Mouse (Mus musculus): Measurements from ENCODE around the gene G6pc3. TPM values are rescaled to one million over a fixed set of nuclear protein-coding genes. Genes with fewer than 3 reads are reported as not detected.
"Not testable (repeated sequence)": the region's sequence is repeated elsewhere in the genome, so short reads cannot be mapped to it uniquely, and the experiment has no call there.

G6pc3 gene
- 38.0 and 39.5 TPM in 2 replicates for polyA plus RNA-seq (2016; fragmentation: Nextera tagmentation; extraction: Ambion mirVana)

DNA sequence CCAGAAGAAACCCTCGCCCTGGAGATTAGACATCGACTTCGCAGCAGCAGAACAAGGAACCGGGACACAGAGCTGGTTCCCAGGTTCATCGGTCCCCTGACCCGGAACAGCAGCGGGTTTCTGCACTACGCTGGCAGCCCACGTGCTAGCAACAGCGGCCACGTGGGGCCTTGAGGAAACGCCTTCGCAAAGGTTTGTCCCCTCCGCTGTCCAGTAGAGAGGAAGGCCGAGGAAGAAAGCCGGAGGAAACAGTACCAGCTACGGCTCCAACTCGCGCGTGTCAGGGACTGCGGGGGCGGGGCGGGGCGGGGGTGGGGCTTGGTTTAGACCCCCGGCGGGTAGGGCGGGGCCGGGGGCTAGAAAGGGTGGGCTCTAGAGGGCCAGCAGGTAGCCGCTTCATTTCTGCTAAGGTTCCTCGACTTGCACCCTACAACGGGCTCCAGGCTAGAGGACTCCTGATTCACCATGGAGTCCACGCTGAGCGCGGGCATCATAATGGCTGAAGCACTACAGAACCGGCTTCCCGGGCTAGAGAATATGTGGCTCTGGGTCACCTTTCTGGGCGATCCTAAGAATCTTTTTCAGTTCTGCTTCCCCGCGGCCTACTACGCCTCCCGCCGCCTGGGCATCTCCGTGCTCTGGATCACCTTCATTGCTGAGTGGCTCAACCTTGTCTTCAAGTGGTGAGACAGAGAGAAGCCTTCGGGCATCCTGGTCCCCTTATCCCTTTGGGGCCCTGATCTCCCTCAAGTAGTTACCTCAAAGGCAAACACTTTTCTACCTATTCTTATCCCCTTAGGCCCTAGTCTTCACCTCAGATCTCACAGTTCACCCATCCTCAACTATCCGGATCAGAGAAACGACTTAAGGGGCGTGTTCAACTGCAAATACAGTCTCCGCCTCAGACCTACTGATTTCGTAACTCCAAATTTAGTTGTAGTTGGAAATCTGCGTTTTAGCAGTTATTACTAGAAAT is at the start of gene G6pc3:
Gene G6pc3 (plus strand): TSS at position 160 of the 976 bp plus-strand sequence.
- Histone ChIP-seq H3K4me1 (peaks cover 35% of the 10 kb centered on the region), H3K27me3 (ENCODE audit: poor library complexity, severe bottlenecking) (no peaks in the 10 kb centered on the region), H3K36me3 (replicated peaks) (peaks cover 30% of the 10 kb centered on the region), H3K27ac (peak within 1 kb of the TSS; percentile 86), H3K4me3 (peak within 1 kb of the TSS; percentile 72), H3K9me3 (no peaks in the 10 kb centered on the region)
- DNase-seq (ENCODE audit: extremely low spot score, low spot score), result peak; percentile 84
- WGBS, result 4% methylated on average over 50 of the region's 50 CpGs

- no peak overlapping the region for H3K27ac ChIP-seq
- 3% methylated on average over 5 of the region's 5 CpGs for WGBS
- no peaks in the 10 kb centered on the region for H3K9me3 ChIP-seq
- H3K4me3 ChIP-seq, result no peak overlapping the region
- no peaks in the 10 kb centered on the region for H3K36me3 ChIP-seq (replicated peaks)
- peak; percentile 67 for DNase-seq (ENCODE audit: extremely low spot score, low spot score)
- H3K4me1 ChIP-seq, result peaks cover 10% of the 10 kb centered on the region
- peaks cover 72% of the 10 kb centered on the region for H3K27me3 ChIP-seq (ENCODE audit: poor library complexity, severe bottlenecking)
These were observed 48.9 kb upstream of the G6pc3 start for GRCm38 (mm10) chr11:102140508-102140907.

GRCm38 (mm10) chr11:102142355-102142754 is 47.1 kb upstream of the G6pc3 start:
- H3K27me3 ChIP-seq (ENCODE audit: poor library complexity, severe bottlenecking), result peaks cover 78% of the 10 kb centered on the region
- no peak overlapping the region for H3K4me3 ChIP-seq
- no peaks in the 10 kb centered on the region for H3K36me3 ChIP-seq (replicated peaks)
- H3K27ac ChIP-seq, result no peak overlapping the region
- 77% methylated on average over 7 of the region's 7 CpGs for WGBS
- H3K4me1 ChIP-seq, result peaks cover 29% of the 10 kb centered on the region
- no peak for DNase-seq (ENCODE audit: extremely low spot score, low spot score)
- no peaks in the 10 kb centered on the region for H3K9me3 ChIP-seq

DNA sequence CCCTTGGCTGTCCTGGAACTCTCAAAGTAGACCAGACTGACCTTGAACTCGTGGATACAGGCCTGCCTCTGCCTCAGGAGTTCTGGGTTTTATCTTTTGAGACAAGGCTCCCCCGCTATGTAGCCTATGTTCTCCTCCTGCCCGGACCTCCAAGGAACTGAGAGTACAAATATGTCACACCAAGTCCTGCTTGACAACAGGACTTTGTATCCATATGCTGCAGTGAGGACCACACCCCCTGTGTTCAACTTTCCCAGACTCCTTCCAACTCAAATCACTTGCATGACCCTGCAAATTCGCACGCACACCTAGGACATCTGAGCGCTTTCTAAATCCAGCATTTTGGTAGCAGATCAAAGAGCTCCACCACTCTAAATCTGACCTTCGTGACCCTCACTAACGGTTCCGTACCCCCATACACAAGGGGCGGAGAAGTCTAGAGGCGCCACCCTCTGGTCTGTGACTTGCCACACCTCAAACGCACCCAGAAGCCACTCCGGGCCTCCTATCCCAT is 44.4 kb upstream of the G6pc3 start:
- no peak for DNase-seq (ENCODE audit: extremely low spot score, low spot score)
- WGBS, result 22% methylated on average over 13 of the region's 13 CpGs
- Histone ChIP-seq H3K4me1 (peaks cover 30% of the 10 kb centered on the region), H3K4me3 (peak overlapping the region; percentile 44), H3K27ac (no peak overlapping the region), H3K9me3 (no peaks in the 10 kb centered on the region), H3K27me3 (ENCODE audit: poor library complexity, severe bottlenecking) (peaks cover 81% of the 10 kb centered on the region), H3K36me3 (replicated peaks) (no peaks in the 10 kb centered on the region)

- H3K9me3 ChIP-seq, result no peaks in the 10 kb centered on the region
- H3K27ac ChIP-seq, result no peak within 1 kb of the TSS
- peaks cover 80% of the 10 kb centered on the region for H3K27me3 ChIP-seq (ENCODE audit: poor library complexity, severe bottlenecking)
- WGBS, result 3% methylated on average over 50 of the region's 50 CpGs
- DNase-seq (ENCODE audit: extremely low spot score, low spot score), result no peak
- no peaks in the 10 kb centered on the region for H3K36me3 ChIP-seq (replicated peaks)
- H3K4me1 ChIP-seq, result peaks cover 30% of the 10 kb centered on the region
- peak within 1 kb of the TSS; percentile 44 for H3K4me3 ChIP-seq
These were observed 43.9 kb upstream of the G6pc3 start, which contains the start of gene Nags for GRCm38 (mm10) chr11:102145471-102146001. TSS of gene Nags (plus strand) at chr11:102145513.

DNA sequence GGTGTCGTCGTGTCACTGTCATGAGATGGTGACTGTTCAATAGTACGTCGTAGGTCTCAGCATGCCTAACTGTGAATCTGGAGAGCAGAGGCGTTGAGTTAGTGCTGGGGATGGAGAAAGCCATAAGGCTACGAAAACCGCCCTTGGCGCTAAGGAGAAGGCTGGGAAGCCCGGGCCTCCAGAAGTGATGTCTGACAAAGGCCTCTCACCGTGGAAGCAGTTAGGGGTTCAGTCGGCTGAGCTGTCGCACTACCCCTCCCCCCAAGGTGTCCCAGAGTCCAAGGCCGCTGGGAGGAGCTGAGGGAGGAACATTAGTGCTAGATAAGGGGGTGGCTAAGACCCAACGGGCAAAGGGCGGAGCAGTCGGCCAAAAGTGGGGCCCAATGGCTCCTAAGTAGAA is 43.4 kb upstream of the G6pc3 start:
- H3K36me3 ChIP-seq (replicated peaks), result no peaks in the 10 kb centered on the region
- H3K4me1 ChIP-seq, result peaks cover 30% of the 10 kb centered on the region
- H3K9me3 ChIP-seq, result no peaks in the 10 kb centered on the region
- H3K4me3 ChIP-seq, result peak overlapping the region; percentile 44
- no peak overlapping the region for H3K27ac ChIP-seq
- peaks cover 80% of the 10 kb centered on the region for H3K27me3 ChIP-seq (ENCODE audit: poor library complexity, severe bottlenecking)
- 4% methylated on average over 16 of the region's 16 CpGs for WGBS
- no peak for DNase-seq (ENCODE audit: extremely low spot score, low spot score)

DNA sequence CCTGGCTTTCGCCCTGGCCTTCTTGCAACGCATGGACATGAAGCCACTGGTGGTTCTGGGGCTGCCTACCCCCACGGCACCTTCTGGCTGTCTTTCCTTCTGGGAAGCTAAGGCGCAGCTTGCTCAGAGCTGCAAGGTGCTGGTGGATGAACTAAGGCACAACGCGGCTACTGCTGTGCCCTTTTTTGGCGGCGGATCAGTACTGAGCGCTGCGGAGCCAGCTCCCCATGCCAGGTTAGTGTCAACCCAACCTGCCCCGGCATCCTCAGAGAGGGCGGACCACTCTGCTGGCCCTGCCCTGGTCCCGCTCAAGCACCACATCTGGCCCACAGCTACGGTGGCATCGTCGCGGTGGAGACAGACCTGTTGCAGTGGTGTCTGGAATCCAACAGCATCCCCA is 42.9 kb upstream of the G6pc3 start:
- 12% methylated on average over 17 of the region's 17 CpGs for WGBS
- Histone ChIP-seq H3K4me3 (peak overlapping the region; percentile 44), H3K27ac (no peak overlapping the region), H3K27me3 (ENCODE audit: poor library complexity, severe bottlenecking) (peaks cover 80% of the 10 kb centered on the region), H3K4me1 (peaks cover 30% of the 10 kb centered on the region), H3K9me3 (no peaks in the 10 kb centered on the region), H3K36me3 (replicated peaks) (no peaks in the 10 kb centered on the region)
- DNase-seq (ENCODE audit: extremely low spot score, low spot score), result no peak

DNA sequence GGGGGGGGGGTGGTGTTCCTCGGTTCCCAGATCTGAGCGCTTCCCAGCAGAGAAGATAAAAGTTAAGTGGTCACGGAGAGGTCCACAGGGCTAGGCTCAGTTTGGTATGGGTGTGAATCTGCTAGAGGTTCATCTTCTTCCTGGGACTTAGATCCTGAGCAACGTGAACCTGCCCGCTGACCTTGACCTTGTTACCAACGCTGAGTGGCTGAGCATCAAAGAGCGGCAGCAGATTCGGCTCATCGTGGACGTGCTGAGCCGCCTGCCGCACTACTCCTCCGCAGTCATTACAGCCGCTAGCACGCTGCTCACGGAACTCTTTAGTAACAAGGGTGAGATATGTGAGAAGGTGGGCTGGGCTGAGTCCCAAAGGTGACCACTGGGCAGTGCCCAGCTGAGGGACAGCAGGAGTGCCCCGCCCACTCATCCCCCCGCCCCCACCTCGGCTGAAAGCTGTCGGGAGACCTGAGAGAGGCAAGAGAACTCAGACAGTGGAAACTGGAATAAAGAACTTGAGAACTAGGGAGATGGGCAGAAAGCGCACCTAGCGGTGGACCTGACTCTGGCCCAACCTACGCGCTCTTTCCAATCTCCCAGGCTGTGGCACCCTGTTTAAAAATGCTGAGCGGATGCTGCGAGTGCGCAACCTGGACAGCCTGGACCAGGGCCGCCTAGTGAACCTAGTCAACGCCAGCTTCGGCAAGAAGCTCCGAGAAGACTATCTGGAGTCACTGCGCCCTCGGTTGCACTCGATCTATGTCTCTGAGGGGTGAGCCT is 42.0 kb upstream of the G6pc3 start:
- Histone ChIP-seq H3K27ac (no peak overlapping the region), H3K27me3 (ENCODE audit: poor library complexity, severe bottlenecking) (peaks cover 75% of the 10 kb centered on the region), H3K4me3 (peak overlapping the region; percentile 33), H3K4me1 (peaks cover 30% of the 10 kb centered on the region), H3K36me3 (replicated peaks) (peaks cover 2% of the 10 kb centered on the region; the same call in 1 of the 2 replicates), H3K9me3 (no peaks in the 10 kb centered on the region)
- 14% methylated on average over 34 of the region's 34 CpGs for WGBS
- no peak for DNase-seq (ENCODE audit: extremely low spot score, low spot score)

GRCm38 (mm10) chr11:102156039-102156785 is 33.2 kb upstream of the G6pc3 start, which contains the start of gene Tmem101:
TSS of gene Tmem101 (minus strand) at chr11:102156404.
- peaks cover 35% of the 10 kb centered on the region for H3K36me3 ChIP-seq (replicated peaks)
- peak within 1 kb of the TSS; percentile 92 for H3K4me3 ChIP-seq
- H3K27me3 ChIP-seq (ENCODE audit: poor library complexity, severe bottlenecking), result no peaks in the 10 kb centered on the region
- no peaks in the 10 kb centered on the region for H3K9me3 ChIP-seq
- under 1% methylated on average over 37 of the region's 37 CpGs for WGBS
- DNase-seq (ENCODE audit: extremely low spot score, low spot score), result peak; percentile 87
- H3K27ac ChIP-seq, result peak within 1 kb of the TSS; percentile 90
- H3K4me1 ChIP-seq, result peaks cover 11% of the 10 kb centered on the region

DNA sequence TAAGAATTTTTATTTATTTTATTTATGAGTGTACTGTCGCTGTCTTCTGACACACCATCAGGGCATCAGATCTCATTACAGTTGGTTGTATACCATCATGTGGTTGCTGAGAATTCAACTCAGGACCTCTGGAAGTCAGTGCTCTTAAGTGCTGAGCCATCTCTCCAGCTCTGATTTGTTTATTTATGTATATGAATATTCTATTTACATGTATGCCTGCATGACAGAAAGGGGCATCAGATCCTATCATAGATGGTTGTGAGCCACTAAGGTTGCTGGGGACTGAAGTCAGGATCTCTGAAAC is 32.7 kb upstream of the G6pc3 start:
- no peak for DNase-seq (ENCODE audit: extremely low spot score, low spot score)
- Histone ChIP-seq H3K27me3 (ENCODE audit: poor library complexity, severe bottlenecking) (no peaks in the 10 kb centered on the region), H3K4me3 (peak overlapping the region; percentile 92; the same call in 1 of the 2 replicates), H3K9me3 (no peaks in the 10 kb centered on the region), H3K36me3 (replicated peaks) (peaks cover 40% of the 10 kb centered on the region), H3K27ac (no peak overlapping the region), H3K4me1 (peaks cover 11% of the 10 kb centered on the region)
- 7% methylated on average over 1 of the region's 1 CpGs for WGBS

- H3K9me3 ChIP-seq; H3K27me3 ChIP-seq (ENCODE audit: poor library complexity, severe bottlenecking); H3K4me3 ChIP-seq; DNase-seq (ENCODE audit: extremely low spot score, low spot score); H3K27ac ChIP-seq: not testable (repeated sequence)
- peaks cover 42% of the 10 kb centered on the region for H3K36me3 ChIP-seq (replicated peaks)
- H3K4me1 ChIP-seq, result peaks cover 11% of the 10 kb centered on the region
- WGBS, result 85% methylated on average over 2 of the region's 2 CpGs
These were observed 31.4 kb upstream of the G6pc3 start for GRCm38 (mm10) chr11:102158024-102158423.

- Histone ChIP-seq H3K27me3 (ENCODE audit: poor library complexity, severe bottlenecking) (no peaks in the 10 kb centered on the region), H3K4me3 (no peak overlapping the region), H3K27ac (no peak overlapping the region), H3K36me3 (replicated peaks) (peaks cover 43% of the 10 kb centered on the region), H3K9me3 (no peaks in the 10 kb centered on the region), H3K4me1 (peaks cover 11% of the 10 kb centered on the region)
- 79% methylated on average over 5 of the region's 5 CpGs for WGBS
- no peak for DNase-seq (ENCODE audit: extremely low spot score, low spot score)
These were observed 29.6 kb upstream of the G6pc3 start for GRCm38 (mm10) chr11:102159781-102160180.

All from forebrain, embryonic 10.5 days (tissue).